Mouse (Mus musculus) lung, embryonic 15.5 days (tissue): ENCODE data around the gene Tbc1d1. TPM values are rescaled to one million over a fixed set of nuclear protein-coding genes. Genes with fewer than 3 reads are reported as not detected.

Experiments used
- ATAC-seq: fragments of 200-750 bp; cut with Nextera tagmentation; 2 replicates; pipeline ENCODE4 v1.8.0; 2017; ENCODE audit warnings: moderate number of reproducible peaks, borderline replicate concordance; ENCODE audit not compliant: low FRiP score, low TSS enrichment; ENCODE audit errors: extremely low read depth
- H3K27ac ChIP-seq: fragments of 300-500 bp; sonication (generic); 2 replicates; pipeline ENCODE4 v1.5.1; 2015; ENCODE audit warnings: moderate library complexity, mild to moderate bottlenecking, inconsistent platforms
- H3K27me3 ChIP-seq: fragments of 300-500 bp; sonication (generic); 2 replicates; pipeline ENCODE4 v1.6.1; 2015; ENCODE audit warnings: inconsistent platforms
- H3K36me3 ChIP-seq: fragments of 300-500 bp; sonication (generic); 2 replicates; pipeline ENCODE4 v1.6.1; 2015; ENCODE audit warnings: inconsistent platforms
- H3K4me1 ChIP-seq: fragments of 300-500 bp; sonication (generic); 2 replicates; pipeline ENCODE4 v1.6.1; 2015; ENCODE audit warnings: inconsistent platforms
- H3K4me2 ChIP-seq: fragments of 300-500 bp; sonication (generic); 2 replicates; pipeline ENCODE4 v1.6.1; 2015; ENCODE audit warnings: inconsistent platforms, mild to moderate bottlenecking, moderate library complexity
- H3K4me3 ChIP-seq: fragments of 300-500 bp; sonication (generic); 2 replicates; pipeline ENCODE4 v1.5.1; 2015; ENCODE audit warnings: mild to moderate bottlenecking, inconsistent platforms
- H3K9ac ChIP-seq: fragments of 300-500 bp; sonication (generic); 2 replicates; pipeline ENCODE4 v1.6.1; 2015; ENCODE audit warnings: inconsistent platforms
- H3K9me3 ChIP-seq: fragments of 300-500 bp; sonication (generic); 2 replicates; pipeline ENCODE4 v1.6.1; 2016; ENCODE audit warnings: inconsistent platforms
- WGBS: fragments of 180-500 bp; shearing (Covaris S2); methylation state at CpG from one replicate; pipeline ENCODE4 v1.1.7; 2015; 5-methylcytosine and 5-hydroxymethylcytosine counted together
- polyA plus RNA-seq: library from polyadenylated mRNA; unstranded; fragments of >200 nt; fragmentation: Nextera tagmentation; extraction: Ambion mirVana; gene quantifications from 2 replicates; pipeline ENCODE4 v1.2.1, GENCODE M21; 2015

Tbc1d1 gene
- polyA plus RNA-seq, 1 experiment from 2014 or later: 39.8 TPM

GRCm38 (mm10) chr5:64146384-64147005 lies 9.6 kb upstream of the Tbc1d1 start:
- H3K27me3 ChIP-seq: no peaks in the 10 kb centered on the region
- ATAC-seq: no peak
- H3K4me3 ChIP-seq: no peak overlapping the region
- H3K4me1 ChIP-seq: peaks cover 5% of the 10 kb centered on the region
- H3K9ac ChIP-seq: no peak overlapping the region
- 65% methylated on average over 10 of the region's 10 CpGs for WGBS
- no peak overlapping the region for H3K4me2 ChIP-seq
- H3K36me3 ChIP-seq: no peaks in the 10 kb centered on the region
- H3K27ac ChIP-seq: no peak overlapping the region
- no peaks in the 10 kb centered on the region for H3K9me3 ChIP-seq

- Histone ChIP-seq H3K4me1 (peaks cover 5% of the 10 kb centered on the region), H3K27ac (no peak overlapping the region), H3K27me3 (no peaks in the 10 kb centered on the region), H3K4me3 (peak overlapping the region; percentile 19; the same call in 1 of the 2 replicates), H3K9ac (no peak overlapping the region), H3K4me2 (peak overlapping the region; percentile 48), H3K36me3 (no peaks in the 10 kb centered on the region), H3K9me3 (no peaks in the 10 kb centered on the region)
- ATAC-seq: 0 out of 2 replicates have a peak, but pooled peaks have one; percentile 25
- WGBS: 12% methylated on average over 17 of the region's 17 CpGs
Observed at GRCm38 (mm10) chr5:64149184-64150127, 6.6 kb upstream of the Tbc1d1 start.

GRCm38 (mm10) chr5:64153319-64153718 lies 2.8 kb upstream of the Tbc1d1 start:
- WGBS: 74% methylated on average over 1 of the region's 1 CpGs
- H3K4me3 ChIP-seq: no peak overlapping the region
- H3K27me3 ChIP-seq: peaks cover 2% of the 10 kb centered on the region
- H3K9me3 ChIP-seq: no peaks in the 10 kb centered on the region
- no peak overlapping the region for H3K27ac ChIP-seq
- H3K4me1 ChIP-seq: peaks cover 23% of the 10 kb centered on the region
- no peak for ATAC-seq
- H3K36me3 ChIP-seq: no peaks in the 10 kb centered on the region
- H3K4me2 ChIP-seq: no peak overlapping the region
- H3K9ac ChIP-seq: no peak overlapping the region

GRCm38 (mm10) chr5:64156579-64156978 lies 474 bp downstream of the Tbc1d1 start:
- Histone ChIP-seq H3K4me3 (peak overlapping the region; percentile 19), H3K36me3 (no peaks in the 10 kb centered on the region), H3K27me3 (peaks cover 7% of the 10 kb centered on the region), H3K9ac (peak overlapping the region; percentile 3; the same call in 1 of the 2 replicates), H3K4me2 (peak overlapping the region; percentile 99), H3K4me1 (peaks cover 31% of the 10 kb centered on the region), H3K9me3 (no peaks in the 10 kb centered on the region), H3K27ac (peak overlapping the region; percentile 89)
- no peak for ATAC-seq
- 13% methylated on average over 4 of the region's 4 CpGs for WGBS

- WGBS: 44% methylated on average over 1 of the region's 1 CpGs
- Histone ChIP-seq H3K4me2 (peak overlapping the region; percentile 99), H3K4me1 (peaks cover 34% of the 10 kb centered on the region), H3K36me3 (no peaks in the 10 kb centered on the region), H3K27me3 (peaks cover 7% of the 10 kb centered on the region), H3K4me3 (peak overlapping the region; percentile 13; the same call in 1 of the 2 replicates), H3K9ac (no peak overlapping the region; the same call in 1 of the 2 replicates), H3K9me3 (no peaks in the 10 kb centered on the region), H3K27ac (peak overlapping the region; percentile 29; the same call in 1 of the 2 replicates)
- ATAC-seq: no peak
Observed at GRCm38 (mm10) chr5:64157926-64158325, 1.8 kb downstream of the Tbc1d1 start.

- H3K9me3 ChIP-seq: no peaks in the 10 kb centered on the region
- H3K36me3 ChIP-seq: no peaks in the 10 kb centered on the region
- H3K4me3 ChIP-seq: peak overlapping the region; percentile 70; the same call in 1 of the 2 replicates
- peaks cover 34% of the 10 kb centered on the region for H3K4me1 ChIP-seq
- 31% methylated on average over 4 of the region's 4 CpGs for WGBS
- no peak overlapping the region for H3K9ac ChIP-seq
- H3K27me3 ChIP-seq: peaks cover 7% of the 10 kb centered on the region
- no peak for ATAC-seq
- H3K4me2 ChIP-seq: peak overlapping the region; percentile 99
- H3K27ac ChIP-seq: peak overlapping the region; percentile 26; the same call in 1 of the 2 replicates
Observed at GRCm38 (mm10) chr5:64158501-64158900, 2.4 kb downstream of the Tbc1d1 start.

GRCm38 (mm10) chr5:64159065-64159780 lies 3.1 kb downstream of the Tbc1d1 start:
- WGBS: under 1% methylated on average over 39 of the region's 39 CpGs
- no peaks in the 10 kb centered on the region for H3K36me3 ChIP-seq
- peak overlapping the region; percentile 70 for H3K4me3 ChIP-seq
- no peak for ATAC-seq
- peaks cover 34% of the 10 kb centered on the region for H3K4me1 ChIP-seq
- H3K9ac ChIP-seq: peak overlapping the region; percentile 70
- peak overlapping the region; percentile 99 for H3K4me2 ChIP-seq
- H3K27ac ChIP-seq: peak overlapping the region; percentile 56
- peaks cover 7% of the 10 kb centered on the region for H3K27me3 ChIP-seq
- H3K9me3 ChIP-seq: no peaks in the 10 kb centered on the region

GRCm38 (mm10) chr5:64159781-64160704 lies 3.9 kb downstream of the Tbc1d1 start:
- peak overlapping the region; percentile 56 for H3K27ac ChIP-seq
- peaks cover 7% of the 10 kb centered on the region for H3K27me3 ChIP-seq
- H3K4me1 ChIP-seq: peaks cover 34% of the 10 kb centered on the region
- H3K4me3 ChIP-seq: peak overlapping the region; percentile 70
- WGBS: under 1% methylated on average over 60 of the region's 63 CpGs
- no peaks in the 10 kb centered on the region for H3K9me3 ChIP-seq
- peak; percentile 20; the same call in 1 of the 2 replicates for ATAC-seq
- H3K4me2 ChIP-seq: peak overlapping the region; percentile 99
- H3K36me3 ChIP-seq: no peaks in the 10 kb centered on the region
- H3K9ac ChIP-seq: peak overlapping the region; percentile 70

- Histone ChIP-seq H3K27me3 (peaks cover 7% of the 10 kb centered on the region), H3K4me1 (peaks cover 29% of the 10 kb centered on the region), H3K36me3 (no peaks in the 10 kb centered on the region), H3K9ac (peak overlapping the region; percentile 70), H3K9me3 (no peaks in the 10 kb centered on the region), H3K4me2 (peak overlapping the region; percentile 99), H3K27ac (no peak overlapping the region), H3K4me3 (peak overlapping the region; percentile 70)
- ATAC-seq: no peak
- WGBS: under 1% methylated on average over 23 of the region's 23 CpGs
Observed at GRCm38 (mm10) chr5:64160705-64161391, 4.7 kb downstream of the Tbc1d1 start.

GRCm38 (mm10) chr5:64161917-64162316 lies 5.8 kb downstream of the Tbc1d1 start:
- Histone ChIP-seq H3K4me3 (no peak overlapping the region), H3K36me3 (no peaks in the 10 kb centered on the region), H3K4me2 (peak overlapping the region; percentile 99), H3K4me1 (peaks cover 29% of the 10 kb centered on the region), H3K27me3 (peaks cover 7% of the 10 kb centered on the region), H3K27ac (no peak overlapping the region), H3K9ac (no peak overlapping the region), H3K9me3 (no peaks in the 10 kb centered on the region)
- ATAC-seq: no peak
- 42% methylated on average over 3 of the region's 3 CpGs for WGBS
